Mouse (Mus musculus): ENCODE measurements around the gene Lpin2. TPM values are rescaled to one million over a fixed set of nuclear protein-coding genes. Genes with fewer than 3 reads are reported as not detected.

The Lpin2 gene
- polyA plus RNA-seq, 1 experiment from 2014 or later: 37.3 TPM

- Histone ChIP-seq H3K27me3 (no peaks in the 10 kb centered on the region), H3K4me2 (replicated peaks) (no peak overlapping the region), H3K9ac (no peak overlapping the region), H3K9me3 (replicated peaks) (no peaks in the 10 kb centered on the region), H3K36me3 (peaks cover 19% of the 10 kb centered on the region), H3K27ac (replicated peaks) (no peak overlapping the region), H3K4me1 (peaks cover 13% of the 10 kb centered on the region; the same call in 1 of the 2 replicates), H3K4me3 (replicated peaks) (no peak overlapping the region)
- WGBS: 87% methylated on average over 5 of the region's 5 CpGs
- ATAC-seq (ENCODE audit: insufficient number of reproducible peaks, low FRiP score, low TSS enrichment, low read depth): no peak
These were observed 34.8 kb downstream of the Lpin2 start for GRCm38 (mm10) chr17:71217111-71217685.

- no peak for ATAC-seq (ENCODE audit: insufficient number of reproducible peaks, low FRiP score, low TSS enrichment, low read depth)
- H3K27me3 ChIP-seq: no peaks in the 10 kb centered on the region
- no peaks in the 10 kb centered on the region for H3K9me3 ChIP-seq (replicated peaks)
- H3K4me1 ChIP-seq: no peaks in the 10 kb centered on the region
- peaks cover 28% of the 10 kb centered on the region for H3K36me3 ChIP-seq
- H3K4me3 ChIP-seq (replicated peaks): no peak overlapping the region
- no peak overlapping the region for H3K9ac ChIP-seq
- H3K4me2 ChIP-seq (replicated peaks): no peak overlapping the region
- WGBS: 81% methylated on average over 3 of the region's 3 CpGs
- no peak overlapping the region for H3K27ac ChIP-seq (replicated peaks)
These were observed 39.0 kb downstream of the Lpin2 start for GRCm38 (mm10) chr17:71221383-71221782.

- no peak overlapping the region for H3K4me3 ChIP-seq (replicated peaks)
- ATAC-seq (ENCODE audit: insufficient number of reproducible peaks, low FRiP score, low TSS enrichment, low read depth): no peak
- WGBS: 76% methylated on average over 5 of the region's 5 CpGs
- no peak overlapping the region for H3K4me2 ChIP-seq (replicated peaks)
- no peaks in the 10 kb centered on the region for H3K9me3 ChIP-seq (replicated peaks)
- no peak overlapping the region for H3K9ac ChIP-seq
- no peak overlapping the region for H3K27ac ChIP-seq (replicated peaks)
- H3K36me3 ChIP-seq: peaks cover 14% of the 10 kb centered on the region; the same call in 1 of the 2 replicates
- no peaks in the 10 kb centered on the region for H3K27me3 ChIP-seq
- no peaks in the 10 kb centered on the region for H3K4me1 ChIP-seq
These were observed 41.3 kb downstream of the Lpin2 start for GRCm38 (mm10) chr17:71223676-71224075.

- Histone ChIP-seq H3K36me3 (peaks cover 14% of the 10 kb centered on the region; the same call in 1 of the 2 replicates), H3K27me3 (no peaks in the 10 kb centered on the region), H3K4me1 (no peaks in the 10 kb centered on the region), H3K4me3 (replicated peaks) (no peak overlapping the region), H3K9me3 (replicated peaks) (no peaks in the 10 kb centered on the region), H3K4me2 (replicated peaks) (no peak overlapping the region), H3K27ac (replicated peaks) (no peak overlapping the region), H3K9ac (no peak overlapping the region)
- WGBS: 73% methylated on average over 2 of the region's 2 CpGs
- no peak for ATAC-seq (ENCODE audit: insufficient number of reproducible peaks, low FRiP score, low TSS enrichment, low read depth)
These were observed 42.2 kb downstream of the Lpin2 start for GRCm38 (mm10) chr17:71224521-71224920.

- Histone ChIP-seq H3K9me3 (replicated peaks) (no peaks in the 10 kb centered on the region), H3K27me3 (no peaks in the 10 kb centered on the region), H3K27ac (replicated peaks) (no peak overlapping the region), H3K4me1 (0 out of 2 replicates have a peak, but pooled peaks cover 2% of the 10 kb centered on the region), H3K4me2 (replicated peaks) (no peak overlapping the region), H3K4me3 (replicated peaks) (no peak overlapping the region), H3K36me3 (peaks cover 14% of the 10 kb centered on the region; the same call in 1 of the 2 replicates), H3K9ac (no peak overlapping the region)
- no peak for ATAC-seq (ENCODE audit: insufficient number of reproducible peaks, low FRiP score, low TSS enrichment, low read depth)
- WGBS: 39% methylated on average over 5 of the region's 5 CpGs
These were observed 42.7 kb downstream of the Lpin2 start for GRCm38 (mm10) chr17:71225091-71225490.

GRCm38 (mm10) chr17:71227128-71227895 lies 45.0 kb downstream of the Lpin2 start:
- Histone ChIP-seq H3K27ac (replicated peaks) (no peak overlapping the region), H3K27me3 (no peaks in the 10 kb centered on the region), H3K36me3 (peaks cover 22% of the 10 kb centered on the region; the same call in 1 of the 2 replicates), H3K4me3 (replicated peaks) (no peak overlapping the region), H3K9me3 (replicated peaks) (no peaks in the 10 kb centered on the region), H3K9ac (no peak overlapping the region), H3K4me2 (replicated peaks) (no peak overlapping the region), H3K4me1 (0 out of 2 replicates have a peak, but pooled peaks cover 3% of the 10 kb centered on the region)
- ATAC-seq (ENCODE audit: insufficient number of reproducible peaks, low FRiP score, low TSS enrichment, low read depth): no peak
- WGBS: 82% methylated on average over 9 of the region's 9 CpGs

- 79% methylated on average over 7 of the region's 7 CpGs for WGBS
- Histone ChIP-seq H3K9me3 (replicated peaks) (no peaks in the 10 kb centered on the region), H3K4me3 (replicated peaks) (no peak overlapping the region), H3K36me3 (peaks cover 24% of the 10 kb centered on the region), H3K27ac (replicated peaks) (no peak overlapping the region), H3K4me1 (0 out of 2 replicates have a peak, but pooled peaks cover 3% of the 10 kb centered on the region), H3K9ac (no peak overlapping the region), H3K4me2 (replicated peaks) (no peak overlapping the region), H3K27me3 (no peaks in the 10 kb centered on the region)
- ATAC-seq (ENCODE audit: insufficient number of reproducible peaks, low FRiP score, low TSS enrichment, low read depth): no peak
These were observed 46.3 kb downstream of the Lpin2 start for GRCm38 (mm10) chr17:71228651-71229050.

- H3K27me3 ChIP-seq: no peaks in the 10 kb centered on the region
- ATAC-seq (ENCODE audit: insufficient number of reproducible peaks, low FRiP score, low TSS enrichment, low read depth): no peak
- H3K9ac ChIP-seq: no peak overlapping the region
- WGBS: 47% methylated on average over 9 of the region's 9 CpGs
- no peak overlapping the region for H3K4me3 ChIP-seq (replicated peaks)
- H3K36me3 ChIP-seq: peaks cover 30% of the 10 kb centered on the region
- H3K4me2 ChIP-seq (replicated peaks): no peak overlapping the region
- H3K9me3 ChIP-seq (replicated peaks): no peaks in the 10 kb centered on the region
- H3K4me1 ChIP-seq: 0 out of 2 replicates have a peak, but pooled peaks cover 3% of the 10 kb centered on the region
- H3K27ac ChIP-seq (replicated peaks): 0 out of 2 replicates have a peak overlapping the region, but pooled peaks have one; percentile 39
These were observed 47.8 kb downstream of the Lpin2 start for GRCm38 (mm10) chr17:71230108-71230709.

GRCm38 (mm10) chr17:71231998-71232397 lies 49.6 kb downstream of the Lpin2 start:
- Histone ChIP-seq H3K27ac (replicated peaks) (no peak overlapping the region), H3K4me3 (replicated peaks) (no peak overlapping the region), H3K4me1 (0 out of 2 replicates have a peak, but pooled peaks cover 3% of the 10 kb centered on the region), H3K4me2 (replicated peaks) (no peak overlapping the region), H3K9ac (no peak overlapping the region), H3K27me3 (no peaks in the 10 kb centered on the region), H3K9me3 (replicated peaks) (no peaks in the 10 kb centered on the region), H3K36me3 (peaks cover 37% of the 10 kb centered on the region)
- 89% methylated on average over 2 of the region's 2 CpGs for WGBS
- ATAC-seq (ENCODE audit: insufficient number of reproducible peaks, low FRiP score, low TSS enrichment, low read depth): no peak

- Histone ChIP-seq H3K9ac (no peak overlapping the region), H3K27me3 (no peaks in the 10 kb centered on the region), H3K9me3 (replicated peaks) (no peaks in the 10 kb centered on the region), H3K27ac (replicated peaks) (no peak overlapping the region), H3K4me2 (replicated peaks) (no peak overlapping the region), H3K4me1 (0 out of 2 replicates have a peak, but pooled peaks cover 3% of the 10 kb centered on the region), H3K4me3 (replicated peaks) (no peak overlapping the region), H3K36me3 (peaks cover 46% of the 10 kb centered on the region)
- 94% methylated on average over 4 of the region's 4 CpGs for WGBS
- ATAC-seq (ENCODE audit: insufficient number of reproducible peaks, low FRiP score, low TSS enrichment, low read depth): no peak
These were observed 50.9 kb downstream of the Lpin2 start for GRCm38 (mm10) chr17:71233210-71233609.

- H3K4me2 ChIP-seq (replicated peaks): no peak overlapping the region
- no peaks in the 10 kb centered on the region for H3K27me3 ChIP-seq
- 89% methylated on average over 12 of the region's 12 CpGs for WGBS
- H3K9ac ChIP-seq: no peak overlapping the region
- H3K4me3 ChIP-seq (replicated peaks): no peak overlapping the region
- H3K4me1 ChIP-seq: 0 out of 2 replicates have a peak, but pooled peaks cover 3% of the 10 kb centered on the region
- H3K36me3 ChIP-seq: peaks cover 55% of the 10 kb centered on the region
- H3K27ac ChIP-seq (replicated peaks): no peak overlapping the region
- no peak for ATAC-seq (ENCODE audit: insufficient number of reproducible peaks, low FRiP score, low TSS enrichment, low read depth)
- no peaks in the 10 kb centered on the region for H3K9me3 ChIP-seq (replicated peaks)
These were observed 51.8 kb downstream of the Lpin2 start for GRCm38 (mm10) chr17:71234041-71234594.

All from embryonic facial prominence, embryonic 15.5 days (tissue).